20 mouse cellular contexts compared by ENCODE assay signal in genomic region chr2:92730371-92730770, GRCm38 (mm10).
DNase-seq lines count a peak whose midpoint lies in the region; ATAC-seq and TF ChIP-seq lines count a peak whose summit lies in the region.
"Had no signal": no experiment of that assay in that cellular context is flagged by ENCODE, and none has a peak within 500 bp of the region (broad histone marks: within the 10 kb centered on the region; RNA-seq: fewer than 3 reads in every experiment).

No protein-coding gene starts in this region.

- H3K27ac ChIP-seq in layer of hippocampus, adult 2 months: 0 out of 2 replicates have a peak overlapping the region, but pooled peaks have one; percentile 32
- no peak overlapping the region for H3K27ac ChIP-seq in forebrain, embryonic 15.5 days (replicated peaks)
- H3K27ac ChIP-seq: embryonic facial prominence, embryonic 10.5 days; gastrocnemius, adult 2 months; hindbrain, embryonic 13.5 days; hindbrain, postnatal 0 days had no signal

- H3K9ac ChIP-seq in forebrain, embryonic 15.5 days (replicated peaks): no peak overlapping the region
- H3K9ac ChIP-seq: hindbrain, embryonic 13.5 days had no signal

- no peak for TF ChIP-seq CTCF in layer of hippocampus, adult 2 months (conservative IDR thresholded peaks at IDR 0.05)

- no peak for ATAC-seq in forebrain, embryonic 15.5 days (replicated peaks)
- no peak for ATAC-seq in megakaryocyte-erythroid progenitor cell, adult 5-6 weeks (replicated peaks; ENCODE audit: low FRiP score, low TSS enrichment, poor library complexity, severe bottlenecking)
- ATAC-seq: activated CD4-positive, CD25-positive, alpha-beta regulatory T cell, adult 4 months; forebrain, embryonic 14.5 days; hindbrain, postnatal 0 days; Patski had no signal

- H3K4me1 ChIP-seq in forebrain, embryonic 15.5 days: peaks cover 8% of the 10 kb centered on the region

- H3K4me3 ChIP-seq in layer of hippocampus, adult 2 months: no peak overlapping the region
- H3K4me3 ChIP-seq in forebrain, embryonic 15.5 days: no peak overlapping the region
- H3K4me3 ChIP-seq: embryonic facial prominence, embryonic 10.5 days; gastrocnemius, adult 2 months; hindbrain, embryonic 13.5 days had no signal

- H3K36me3 ChIP-seq in forebrain, embryonic 15.5 days: no peaks in the 10 kb centered on the region
- H3K36me3 ChIP-seq: embryonic facial prominence, embryonic 10.5 days; hindbrain, embryonic 13.5 days had no signal

- H3K4me2 ChIP-seq in forebrain, embryonic 15.5 days (replicated peaks): no peak overlapping the region
- H3K4me2 ChIP-seq: hindbrain, embryonic 13.5 days had no signal

- H3K9me3 ChIP-seq in forebrain, embryonic 15.5 days: no peaks in the 10 kb centered on the region
- H3K9me3 ChIP-seq: embryonic facial prominence, embryonic 10.5 days; hindbrain, embryonic 13.5 days had no signal

- 98% methylated on average over 6 of the region's 6 CpGs for WGBS in forebrain, embryonic 15.5 days

- peak; percentile 22 for DNase-seq in cerebellum, adult 11-12 months
- no peak for DNase-seq in cerebellum, postnatal 4 days (ENCODE audit: low spot score in 2 of 2)
- no peak for DNase-seq in layer of hippocampus, adult 2 months (ENCODE audit: low spot score in 2 of 2)
- no peak for DNase-seq in layer of hippocampus, adult 11-12 months (ENCODE audit: low spot score)
- peak; percentile 31 for DNase-seq in cerebellum, adult 9-11 months
- DNase-seq in B cell, adult 2 months: no peak
- DNase-seq: adrenal gland, postnatal 14 days; gastrocnemius, adult 2 months; gastrocnemius, postnatal 25 days; heart, postnatal 10 days; kidney, adult 11 months; kidney, adult 9 months had no signal

- no peaks in the 10 kb centered on the region for H3K27me3 ChIP-seq in forebrain, embryonic 15.5 days
- H3K27me3 ChIP-seq: hindbrain, embryonic 13.5 days; Patski had no signal

Comparison
In these comparisons a context has a peak if more than half of its experiments do, and no peak if none do; other contexts are left out.
1. DNase-seq: peak in cerebellum, adult 11-12 months (single experiment) and cerebellum, adult 9-11 months (single experiment); none in cerebellum, postnatal 4 days (0 of 2), layer of hippocampus, adult 2 months (0 of 2), layer of hippocampus, adult 11-12 months (single experiment) and B cell, adult 2 months (0 of 2).